12 mouse cellular contexts compared by ENCODE assay signal in the genomic region with DNA sequence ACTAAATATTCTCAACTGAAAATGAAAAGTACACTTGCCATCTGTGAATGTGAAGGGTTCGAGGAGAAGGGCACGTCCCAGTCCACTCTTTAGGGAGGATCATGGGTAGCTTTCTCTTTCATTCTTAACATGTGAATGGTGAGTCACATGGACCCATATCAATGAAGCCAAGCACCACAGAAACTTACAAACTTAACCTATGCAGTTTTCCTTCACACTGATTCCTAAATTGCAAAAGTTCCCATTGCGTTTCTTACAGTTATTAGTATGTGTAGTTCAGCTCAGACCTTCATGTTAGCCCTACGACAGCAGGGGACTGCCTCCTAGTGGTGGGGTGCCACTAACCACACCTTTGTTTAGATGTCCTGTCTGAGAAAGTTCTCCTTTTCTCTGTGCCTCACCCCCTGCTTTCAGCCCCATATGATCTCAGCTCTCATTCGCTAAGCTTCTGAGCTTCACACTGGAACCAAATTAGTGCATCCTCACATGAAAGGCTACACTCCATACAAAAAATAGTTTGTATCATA. TPM values are rescaled to one million over a fixed set of nuclear protein-coding genes. Genes with fewer than 3 reads are reported as not detected.
DNase-seq lines count a peak whose midpoint lies in the region; ATAC-seq and TF ChIP-seq lines count a peak whose summit lies in the region.
"Had no signal": no experiment of that assay in that cellular context is flagged by ENCODE, and none has a peak within 500 bp of the region (broad histone marks: within the 10 kb centered on the region; RNA-seq: fewer than 3 reads in every experiment).

No protein-coding gene starts in this region.

- TF ChIP-seq POLR2A in cortical plate, adult 2 months (IDR thresholded peaks at IDR 0.05; ENCODE audit: extremely low read depth, insufficient read depth, low read length) = no peak

- peak; percentile 60 for TF ChIP-seq CTCF in layer of hippocampus, adult 2 months (conservative IDR thresholded peaks at IDR 0.05)
- 0 out of 2 replicates have a peak, but pooled peaks have one; percentile 23 for TF ChIP-seq CTCF in cortical plate, adult 2 months (IDR thresholded peaks at IDR 0.05; ENCODE audit: extremely low read depth, insufficient read depth, low read length)

- no peak overlapping the region for H3K4me3 ChIP-seq in layer of hippocampus, adult 2 months
- H3K4me3 ChIP-seq in cortical plate, adult 2 months (ENCODE audit: insufficient read depth, low read length) = no peak overlapping the region
- H3K4me3 ChIP-seq: heart, embryonic 15.5 days had no signal

- DNase-seq in layer of hippocampus, adult 2 months (ENCODE audit: low spot score in 2 of 2) = no peak
- no peak for DNase-seq in layer of hippocampus, postnatal 36 days
- peak; percentile 41 for DNase-seq in 416B (ENCODE audit: low read depth)
- peak; percentile 45 to 46 for DNase-seq in B cell, adult 2 months
- DNase-seq in cerebellum, adult 9-11 months = no peak
- DNase-seq: retina, postnatal 1 day; thymus, postnatal 4 days had no signal

- no peaks in the 10 kb centered on the region for H3K4me1 ChIP-seq in cortical plate, adult 2 months (ENCODE audit: control insufficient read depth, insufficient read depth, low read length)
- H3K4me1 ChIP-seq: heart, embryonic 15.5 days had no signal

- no peak overlapping the region for H3K27ac ChIP-seq in layer of hippocampus, adult 2 months
- no peak overlapping the region for H3K27ac ChIP-seq in cortical plate, adult 2 months (ENCODE audit: insufficient read depth, low read length)
- H3K27ac ChIP-seq: heart, embryonic 15.5 days; macrophage had no signal

- ATAC-seq in frontal cortex, adult (ENCODE audit: low TSS enrichment) = no peak
- ATAC-seq: inflammation-experienced regulatory T-cells, adult 6 months had no signal

RNA-seq across cellular contexts. Expression of gene Otx1, which starts 28.6 kb away (rescaled TPM):
- 1 to 10 TPM; 3.6 to 4.2 TPM for total RNA-seq in layer of hippocampus, adult 2 months (2021)
- 1 to 10 TPM; 3.1 to 4.6 TPM for total RNA-seq in layer of hippocampus, postnatal 36 days (2021)
- 5.6 and 5.9 TPM in 2 replicates for polyA plus RNA-seq in cortical plate, adult 2 months (2012; rRNA removed)
- polyA plus RNA-seq: inflammation-experienced regulatory T-cells, adult 6 months; macrophage had no signal

Comparison
In these comparisons a context has a peak if more than half of its experiments do, and no peak if none do; other contexts are left out.
1. DNase-seq: peak in 416B (single experiment) and B cell, adult 2 months (2 of 2); none in layer of hippocampus, adult 2 months (0 of 2), layer of hippocampus, postnatal 36 days (0 of 2) and cerebellum, adult 9-11 months (single experiment).